Mouse (Mus musculus) splenic B cell, adult 2 months (primary cell): ENCODE results near the gene Zfp512b.
A peak's percentile ranks its signal among the peaks of the same experiment; 100 is the strongest.

Experiments used
- DNase-seq: peaks from one replicate; pipeline ENCODE4 v3.0.0-alpha.2; 2011; ENCODE audit warnings: low read depth, low spot score
- H3K27me3 ChIP-seq: 2 replicates; pipeline ENCODE4 v1.6.1; 2012; ENCODE audit warnings: mild to moderate bottlenecking, low read length, moderate library complexity, mixed read lengths; ENCODE audit not compliant: control insufficient read depth, poor library complexity, insufficient read depth, severe bottlenecking
- H3K36me3 ChIP-seq: 2 replicates; pipeline ENCODE4 v1.6.1; 2012; ENCODE audit warnings: mild to moderate bottlenecking, low read length, moderate library complexity, mixed read lengths; ENCODE audit not compliant: control insufficient read depth, poor library complexity, insufficient read depth, severe bottlenecking

The Zfp512b gene

GRCm38 (mm10) chr2:181592231-181593041, at the start of gene Zfp512b:
Gene Zfp512b, minus strand, starts transcription at chr2:181592803.
- Histone ChIP-seq H3K36me3 (no peaks in the 10 kb centered on the region; the same call in 1 of the 2 replicates), H3K27me3 (no peaks in the 10 kb centered on the region)
- peak; percentile 69 for DNase-seq

- Histone ChIP-seq H3K36me3 (peaks cover 27% of the 10 kb centered on the region), H3K27me3 (no peaks in the 10 kb centered on the region)
- DNase-seq, result no peak
Observed at GRCm38 (mm10) chr2:181635865-181636264, 43.3 kb upstream of the Zfp512b start.

DNA sequence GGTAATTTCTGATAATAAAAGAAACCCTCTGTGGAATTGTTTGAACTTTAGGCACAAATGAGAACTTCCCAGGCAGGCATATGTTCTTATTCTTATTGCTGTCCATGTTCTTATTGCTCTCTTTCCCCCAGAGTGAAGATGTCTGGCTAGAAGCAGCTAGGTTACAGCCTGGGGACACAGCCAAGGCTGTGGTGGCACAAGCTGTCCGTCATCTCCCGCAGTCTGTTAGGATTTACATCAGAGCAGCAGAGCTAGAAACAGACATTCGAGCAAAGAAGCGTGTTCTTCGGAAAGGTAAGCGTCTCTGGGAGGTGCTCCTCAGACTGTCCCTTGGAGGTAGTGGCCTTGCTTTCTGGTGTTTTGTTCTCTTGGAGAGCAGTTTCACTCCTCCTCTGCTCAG, 40.0 kb upstream of the Zfp512b start:
- no peaks in the 10 kb centered on the region for H3K27me3 ChIP-seq
- no peak for DNase-seq
- peaks cover 17% of the 10 kb centered on the region for H3K36me3 ChIP-seq

GRCm38 (mm10) chr2:181628471-181628870, 35.9 kb upstream of the Zfp512b start:
- no peak for DNase-seq
- Histone ChIP-seq H3K27me3 (no peaks in the 10 kb centered on the region), H3K36me3 (peaks cover 12% of the 10 kb centered on the region; the same call in 1 of the 2 replicates)

GRCm38 (mm10) chr2:181623401-181623800, 30.8 kb upstream of the Zfp512b start:
- peak; percentile 36 for DNase-seq
- H3K27me3 ChIP-seq, result no peaks in the 10 kb centered on the region
- H3K36me3 ChIP-seq, result peaks cover 12% of the 10 kb centered on the region; the same call in 1 of the 2 replicates

DNA sequence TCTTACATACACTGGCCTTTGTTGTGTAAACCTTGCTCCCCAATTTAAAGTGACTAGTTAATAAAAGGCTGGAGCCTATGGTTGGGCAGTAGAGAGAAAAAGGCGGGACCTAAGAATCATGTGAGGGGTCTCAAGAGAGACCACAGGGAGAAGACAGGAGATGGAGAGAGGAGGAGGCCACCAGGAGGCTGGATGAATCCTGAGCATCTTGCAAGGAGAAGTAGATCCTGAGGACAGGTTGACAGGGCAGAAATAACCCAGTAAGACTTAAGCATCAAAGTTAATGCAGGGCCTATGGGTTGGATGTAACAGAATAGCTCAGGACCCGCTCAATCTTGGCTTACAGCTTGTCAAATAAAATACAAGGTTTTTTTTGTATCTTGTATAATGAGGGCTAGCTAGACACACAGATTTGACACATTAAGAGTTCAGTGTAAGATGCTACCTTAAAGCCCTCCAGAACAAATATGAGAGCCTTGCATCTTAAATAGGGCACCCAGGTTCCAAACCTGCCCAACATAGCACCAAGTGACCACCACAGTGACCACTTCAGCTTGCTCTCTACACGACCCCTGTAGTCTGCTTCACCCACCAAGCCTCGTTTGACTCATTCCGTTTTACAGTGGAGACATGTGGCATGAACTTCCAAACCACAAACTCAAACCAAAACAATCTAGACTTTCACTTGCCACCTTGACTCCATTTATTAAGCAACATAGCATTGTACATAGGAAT, 26.3 kb upstream of the Zfp512b start:
- no peak for DNase-seq
- H3K27me3 ChIP-seq, result no peaks in the 10 kb centered on the region
- peaks cover 13% of the 10 kb centered on the region; the same call in 1 of the 2 replicates for H3K36me3 ChIP-seq

DNA sequence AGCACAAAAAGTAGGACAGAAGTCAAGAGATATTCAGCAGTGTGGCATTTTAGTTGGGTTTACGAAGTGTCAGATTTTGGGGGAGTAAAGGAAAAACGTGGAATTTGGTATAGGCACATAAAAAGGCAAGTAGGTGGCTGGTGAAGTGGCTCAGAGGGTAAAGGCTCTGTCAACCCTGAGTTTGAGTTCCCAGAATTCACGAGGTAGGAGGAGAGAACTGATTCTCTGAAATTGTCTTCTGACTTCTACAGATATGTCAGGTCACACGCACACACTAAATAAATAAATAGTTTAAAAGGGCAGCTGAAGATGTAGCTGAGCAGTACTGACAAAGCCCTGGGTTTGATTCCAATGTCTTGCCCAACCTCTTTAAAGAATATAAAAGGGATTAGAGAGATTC, 9.8 kb upstream of the Zfp512b start:
- no peak for DNase-seq

DNA sequence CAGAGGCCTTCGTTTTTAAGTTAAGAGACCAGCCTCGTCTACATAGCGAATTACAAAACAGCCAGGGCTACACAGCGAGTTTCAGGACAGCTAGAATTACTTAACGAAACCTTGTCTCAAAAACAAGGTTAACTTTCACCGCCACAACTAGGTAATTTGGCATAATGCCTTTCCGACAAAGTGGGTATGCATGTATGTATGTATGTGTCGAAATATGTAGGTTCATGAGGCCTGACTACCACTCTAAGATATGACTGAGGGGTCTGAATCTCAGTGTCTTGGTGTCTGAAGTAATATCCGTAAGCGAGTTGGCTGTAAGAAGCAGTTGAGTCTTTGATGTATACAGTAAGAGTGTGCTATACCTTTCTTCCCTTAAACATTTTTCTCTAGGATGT, 9.1 kb upstream of the Zfp512b start:
- no peak for DNase-seq
- Histone ChIP-seq H3K27me3 (no peaks in the 10 kb centered on the region), H3K36me3 (no peaks in the 10 kb centered on the region)

More for the DNA sequence above, 9.8 kb upstream of the Zfp512b start:
- Histone ChIP-seq H3K27me3 (no peaks in the 10 kb centered on the region), H3K36me3 (no peaks in the 10 kb centered on the region)

- DNase-seq, result peak; percentile 98
- no peaks in the 10 kb centered on the region for H3K36me3 ChIP-seq
- no peaks in the 10 kb centered on the region for H3K27me3 ChIP-seq
Observed at GRCm38 (mm10) chr2:181600828-181601750, 8.5 kb upstream of the Zfp512b start.

DNA sequence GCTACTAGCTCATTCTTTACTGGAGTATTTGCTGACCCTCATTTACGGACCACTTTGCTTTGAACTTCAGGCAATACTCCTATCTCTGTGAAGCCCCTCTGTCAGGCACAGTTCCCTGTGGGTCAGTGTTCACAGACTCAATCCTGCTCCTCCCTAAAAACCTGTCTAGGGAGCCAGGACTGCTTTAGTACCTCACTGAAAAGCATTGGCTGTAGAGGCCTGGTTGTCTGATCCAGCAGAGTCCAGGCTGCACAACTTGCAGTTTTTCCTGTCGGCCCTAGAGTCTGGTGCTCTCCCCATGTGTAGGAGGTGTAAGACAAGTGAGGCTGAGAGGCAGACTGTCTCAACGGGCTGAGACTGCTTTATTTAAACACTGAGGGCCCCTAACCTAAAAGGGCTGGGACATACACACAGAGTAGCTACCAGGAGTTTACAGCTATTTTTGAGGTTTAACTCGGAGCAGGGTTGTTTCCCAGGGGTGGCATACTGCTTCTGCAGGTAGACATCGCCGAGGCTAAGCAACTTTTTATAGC, 7.7 kb upstream of the Zfp512b start:
- Histone ChIP-seq H3K36me3 (no peaks in the 10 kb centered on the region), H3K27me3 (no peaks in the 10 kb centered on the region)
- no peak for DNase-seq

DNA sequence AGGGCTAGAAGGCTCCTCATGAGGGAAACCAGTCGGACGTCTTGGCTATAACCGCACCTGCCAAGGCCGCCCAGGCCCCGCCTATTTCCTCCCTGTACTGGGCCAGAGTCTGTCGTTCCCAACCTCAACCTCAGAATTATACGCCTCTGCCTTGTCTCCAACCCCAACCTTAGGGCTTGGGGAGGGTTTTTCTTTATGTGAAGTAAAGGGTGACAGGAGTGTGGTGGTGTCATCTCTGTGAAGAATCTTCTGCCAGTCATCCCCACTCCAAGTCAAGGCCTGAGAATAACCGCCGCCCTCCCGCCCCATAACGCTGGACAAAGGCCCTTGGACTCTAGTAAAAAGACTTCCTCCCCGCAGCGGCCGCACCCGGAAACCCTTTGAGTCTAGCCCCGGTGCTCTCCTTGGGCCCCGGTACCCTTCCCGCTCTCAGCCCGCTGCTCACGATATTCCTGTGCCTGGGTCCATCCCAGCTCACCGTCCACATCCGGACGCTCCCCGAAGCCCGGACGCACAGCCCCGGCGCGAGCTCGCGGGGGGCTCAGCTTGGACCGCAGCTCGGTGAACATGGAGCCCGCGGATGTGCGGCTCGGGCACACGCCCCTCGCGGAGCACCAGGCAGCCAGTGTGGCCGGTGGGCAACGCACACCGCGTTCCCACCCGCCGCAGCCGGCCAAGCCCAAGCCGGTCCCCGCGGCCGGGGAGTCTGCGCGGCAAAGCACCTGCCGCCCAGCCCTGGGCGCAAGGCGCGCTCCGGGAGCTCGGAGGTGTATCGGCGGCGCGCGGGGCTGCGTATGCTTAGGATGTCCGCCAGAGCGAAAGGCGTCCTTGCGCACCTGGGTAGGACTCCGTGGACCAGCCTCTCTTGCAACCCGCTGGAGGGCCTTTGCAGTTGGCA, 6.1 kb upstream of the Zfp512b start, which contains the start of gene Samd10:
Samd10 (minus strand) TSS at position 759 of the 898 bp plus-strand sequence.
- no peaks in the 10 kb centered on the region for H3K36me3 ChIP-seq
- H3K27me3 ChIP-seq, result no peaks in the 10 kb centered on the region
- DNase-seq, result peak; percentile 72

- H3K27me3 ChIP-seq, result no peaks in the 10 kb centered on the region
- no peaks in the 10 kb centered on the region for H3K36me3 ChIP-seq
- no peak for DNase-seq
Observed at GRCm38 (mm10) chr2:181597378-181598061, 4.9 kb upstream of the Zfp512b start.
